Mouse (Mus musculus): Measurements from ENCODE around the gene Gpank1.
A peak's percentile ranks its signal among the peaks of the same experiment; 100 is the strongest.

The Gpank1 gene

DNA sequence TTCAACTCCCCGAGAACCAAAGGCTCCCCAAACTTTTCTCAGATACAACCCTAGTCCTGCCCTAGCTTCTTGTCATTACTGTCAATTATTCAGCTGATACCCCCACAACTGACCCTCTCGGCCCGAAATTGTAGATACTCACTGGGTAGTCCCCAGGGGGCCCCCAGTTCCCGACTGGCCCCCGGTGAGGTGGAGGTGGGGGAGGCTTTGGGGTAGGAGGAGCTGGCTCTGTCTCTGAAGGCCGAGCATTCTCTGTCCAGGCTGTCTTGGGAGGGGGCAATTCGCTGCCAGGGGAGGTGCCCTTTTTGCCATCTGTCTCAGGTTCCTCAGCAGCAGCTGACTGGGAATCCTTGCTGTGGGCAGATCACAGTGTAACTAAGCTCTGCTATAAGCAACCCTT lies 38.4 kb downstream of the Gpank1 start:
- no peak for DNase-seq (ENCODE audit: low read depth, low spot score)

DNA sequence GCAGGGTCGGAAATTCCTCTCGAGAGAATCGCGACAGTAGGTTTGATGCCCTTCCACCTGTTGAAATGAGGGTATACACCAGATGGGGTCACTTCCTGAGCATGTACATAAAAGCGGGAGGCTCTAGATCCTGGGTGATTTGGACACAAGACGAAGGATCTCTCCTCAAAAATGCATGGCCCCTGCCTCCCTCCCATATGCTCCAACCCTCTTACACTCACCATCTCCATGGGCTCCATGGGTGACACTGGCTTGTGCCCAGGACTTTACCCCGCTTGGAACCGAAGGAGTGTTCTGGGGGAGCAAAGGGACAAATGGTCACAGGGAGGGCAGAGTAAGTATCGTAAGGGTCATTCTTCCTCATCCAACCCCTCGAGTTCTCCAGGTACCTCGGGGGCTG lies 40.2 kb downstream of the Gpank1 start:
- DNase-seq (ENCODE audit: low read depth, low spot score), result no peak

DNA sequence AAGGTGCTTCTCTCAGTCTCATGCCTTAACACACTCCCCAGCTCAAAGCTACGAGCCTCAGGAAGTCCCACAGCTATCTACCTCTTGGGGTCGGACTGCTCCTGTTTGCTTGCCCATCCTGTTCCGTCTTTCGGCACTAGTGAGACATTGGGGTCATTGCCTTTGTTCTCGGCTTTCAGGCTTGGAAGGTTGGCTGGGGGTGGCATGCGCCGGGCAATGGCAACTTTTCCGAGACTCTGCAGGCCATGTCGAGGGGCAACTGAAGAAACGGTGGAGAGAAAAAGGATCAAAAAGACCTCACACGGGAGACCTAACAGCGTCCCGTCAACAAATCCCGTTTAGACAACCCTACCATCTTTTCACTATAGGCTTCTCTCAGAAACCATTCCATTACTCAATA lies 40.9 kb downstream of the Gpank1 start:
- no peak for DNase-seq (ENCODE audit: low read depth, low spot score)

DNA sequence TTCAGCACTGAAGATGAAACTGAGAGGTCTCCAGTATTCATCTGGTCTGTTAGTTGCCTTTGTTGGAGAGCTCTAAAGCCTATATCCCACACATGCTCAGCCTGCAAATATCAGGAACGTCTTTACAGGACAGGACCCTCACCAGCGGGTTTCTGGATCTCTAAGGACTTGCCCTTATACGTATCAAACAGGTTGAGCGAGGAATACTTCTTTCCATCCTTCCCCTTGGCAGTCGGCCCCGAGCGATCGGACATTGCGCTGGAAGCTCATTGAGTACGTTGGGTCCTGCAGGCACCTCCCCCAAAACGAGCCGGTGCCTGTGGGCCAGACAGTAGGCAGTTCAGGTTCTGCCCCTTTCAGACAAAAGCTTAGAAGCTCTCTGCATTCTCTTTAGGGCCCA lies 41.5 kb downstream of the Gpank1 start:
- no peak for DNase-seq (ENCODE audit: low read depth, low spot score)

DNA sequence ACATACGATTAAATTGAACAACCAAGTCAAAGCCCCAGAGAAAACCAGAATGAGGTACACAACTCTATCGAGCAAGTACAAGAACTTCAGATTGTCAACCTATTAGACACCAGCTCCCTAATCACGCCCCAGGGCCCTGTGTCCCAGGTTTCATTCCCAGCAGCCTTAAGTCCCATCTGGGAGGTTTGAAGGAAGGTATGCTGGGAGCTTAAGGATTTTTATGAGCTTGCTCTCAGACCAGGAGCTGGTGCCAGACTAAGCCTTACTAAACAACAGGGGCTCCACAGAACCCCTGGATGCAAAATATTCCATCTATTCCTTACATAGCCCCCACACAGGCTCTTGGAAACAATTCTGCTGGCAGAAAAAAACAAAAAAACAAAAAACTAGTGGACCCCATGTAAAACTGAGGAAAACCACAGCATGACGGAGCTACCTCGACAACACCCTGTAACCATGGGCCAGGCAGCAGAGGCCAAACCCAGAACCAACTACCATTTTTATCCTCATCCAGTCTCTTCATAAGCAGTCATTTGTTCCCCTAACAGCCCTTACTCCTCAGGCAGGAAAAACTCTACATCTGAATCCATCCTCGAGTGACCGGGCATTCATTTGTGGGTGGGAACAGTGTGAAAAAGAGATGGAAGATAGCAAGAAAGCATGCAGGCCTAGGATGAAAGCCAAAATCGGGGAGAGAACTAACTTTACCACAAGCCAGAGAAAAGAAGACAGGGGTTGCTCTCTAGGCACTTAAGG lies 42.2 kb downstream of the Gpank1 start:
- DNase-seq (ENCODE audit: low read depth, low spot score), result no peak

DNA sequence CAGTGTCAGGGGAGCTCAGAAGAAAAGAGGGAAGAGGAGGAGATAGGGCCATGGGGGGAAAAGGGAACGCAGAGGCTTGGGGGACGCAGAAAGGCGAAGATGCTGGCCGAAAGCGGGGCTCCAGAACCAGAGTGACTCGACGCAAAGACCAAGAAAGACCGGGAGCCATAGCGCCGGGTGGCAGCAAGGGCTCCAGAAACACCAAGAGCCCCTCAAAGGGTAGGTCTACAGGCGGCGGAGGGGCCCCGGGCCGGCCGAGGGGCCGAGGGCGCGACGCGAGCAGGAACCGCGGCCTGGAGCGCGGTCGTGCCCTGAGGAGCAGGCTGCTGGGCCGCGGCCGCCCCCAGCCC lies 42.9 kb downstream of the Gpank1 start:
- DNase-seq (ENCODE audit: low read depth, low spot score), result no peak

DNA sequence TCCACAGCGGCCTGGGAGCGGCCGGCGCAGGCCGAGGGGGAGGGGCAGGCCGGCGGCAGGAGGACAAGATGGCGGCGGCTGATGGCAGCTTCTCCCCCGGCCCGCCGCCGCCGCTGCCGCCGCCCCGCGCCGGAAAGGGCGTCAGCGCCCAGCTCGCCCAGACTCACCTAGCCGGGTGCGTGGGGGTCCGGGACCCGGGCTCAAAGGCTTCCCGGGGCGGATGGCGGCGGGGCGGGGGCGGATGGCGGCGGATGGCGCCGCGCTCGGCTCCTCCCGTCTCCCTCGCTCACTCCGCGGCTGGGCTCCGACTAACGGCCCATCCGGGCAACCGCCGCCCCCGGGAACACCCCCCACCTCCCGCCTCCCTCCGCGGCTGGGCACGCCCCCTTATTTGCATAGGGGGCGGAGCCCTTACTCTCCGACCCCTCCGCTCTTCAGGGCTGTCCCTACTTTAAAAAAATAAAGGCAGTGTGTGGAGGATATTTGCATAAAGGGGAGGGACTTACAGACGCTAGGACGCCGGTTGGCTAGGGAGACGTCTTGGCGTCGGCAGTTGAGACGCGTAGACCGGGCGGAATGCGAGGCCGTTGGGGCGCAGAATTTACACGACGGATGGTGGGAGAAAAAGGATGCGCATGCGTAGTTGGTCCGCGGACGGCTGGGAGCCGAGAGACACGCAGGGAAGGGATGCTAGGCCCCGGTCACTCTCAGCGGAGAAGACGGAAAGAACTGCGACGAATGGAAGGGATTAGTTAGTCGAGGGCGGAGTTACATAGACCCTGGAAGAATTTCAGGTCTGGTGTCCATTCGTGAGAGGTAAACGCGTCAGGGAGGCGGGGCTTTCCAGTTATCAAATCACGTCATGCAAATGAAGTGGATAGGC lies 43.6 kb downstream of the Gpank1 start, which contains the start of gene Prrc2a:
TSS of gene Prrc2a (minus strand) at position 330 of the 883 bp plus-strand sequence.
- peak; percentile 100 for DNase-seq (ENCODE audit: low read depth, low spot score)

DNA sequence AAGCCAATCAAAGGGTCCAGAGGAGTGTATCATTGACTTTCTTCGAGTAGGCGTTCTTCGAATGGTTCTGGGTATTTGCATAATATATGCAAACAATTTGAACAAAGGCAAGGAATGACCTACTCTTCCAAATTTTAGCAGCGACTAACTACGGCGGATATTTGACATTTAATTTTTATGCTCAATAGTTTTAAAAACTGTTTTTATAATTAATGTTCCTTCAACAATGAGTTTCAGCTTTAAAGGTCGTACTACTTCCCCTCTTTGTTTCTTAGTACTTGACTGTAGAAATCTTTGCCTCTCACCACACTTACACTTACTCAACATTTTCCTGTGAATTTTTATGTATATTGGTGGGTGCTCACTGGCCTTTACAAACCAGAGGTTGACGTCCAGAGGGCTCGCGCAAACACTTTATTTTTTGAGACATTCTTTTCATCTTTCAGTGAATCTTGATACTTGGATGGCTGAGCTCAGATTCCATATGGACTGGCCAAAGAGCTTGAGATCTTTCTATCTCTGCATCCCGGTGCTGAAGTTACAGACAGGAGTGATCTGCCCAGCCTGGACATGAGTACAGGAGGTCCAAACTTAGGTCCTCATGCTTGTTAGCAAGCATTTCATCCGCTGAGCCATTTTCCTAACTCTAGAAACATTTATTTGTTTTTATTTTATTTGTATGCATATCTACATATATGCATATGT lies 44.3 kb downstream of the Gpank1 start:
- no peak for DNase-seq (ENCODE audit: low read depth, low spot score)

DNA sequence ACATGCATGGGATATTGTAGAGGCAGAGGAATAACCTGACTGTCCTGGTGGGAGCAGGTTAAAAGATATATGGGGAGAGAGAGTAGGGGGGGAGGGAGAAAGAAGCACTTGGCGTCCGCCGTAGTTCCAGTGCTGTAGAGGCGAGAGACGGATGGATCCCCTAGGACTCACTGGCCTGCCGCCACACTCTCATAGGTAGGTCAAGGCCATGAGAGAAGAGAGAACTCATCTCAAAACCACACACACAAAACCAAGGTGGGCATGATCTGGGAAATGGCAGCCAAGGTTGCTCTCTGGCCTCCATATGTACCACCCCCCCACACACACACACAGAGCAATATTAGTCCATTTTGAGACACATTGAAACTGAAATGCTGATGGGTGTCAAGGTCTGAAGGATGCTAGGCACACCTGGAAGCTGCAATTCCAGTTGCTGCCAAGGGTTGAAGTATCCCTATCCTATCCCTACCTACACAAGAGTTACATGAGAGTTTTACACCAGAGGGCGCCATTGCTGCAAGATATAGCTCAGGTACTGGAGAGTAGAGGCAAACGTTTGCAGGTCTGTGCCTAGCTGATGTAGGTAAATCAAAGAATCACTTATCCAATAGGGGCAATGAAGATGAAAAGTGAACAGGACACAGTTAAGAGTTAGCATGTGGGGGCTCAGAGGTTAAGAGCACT lies 45.2 kb downstream of the Gpank1 start:
- DNase-seq (ENCODE audit: low read depth, low spot score), result peak; percentile 67

DNA sequence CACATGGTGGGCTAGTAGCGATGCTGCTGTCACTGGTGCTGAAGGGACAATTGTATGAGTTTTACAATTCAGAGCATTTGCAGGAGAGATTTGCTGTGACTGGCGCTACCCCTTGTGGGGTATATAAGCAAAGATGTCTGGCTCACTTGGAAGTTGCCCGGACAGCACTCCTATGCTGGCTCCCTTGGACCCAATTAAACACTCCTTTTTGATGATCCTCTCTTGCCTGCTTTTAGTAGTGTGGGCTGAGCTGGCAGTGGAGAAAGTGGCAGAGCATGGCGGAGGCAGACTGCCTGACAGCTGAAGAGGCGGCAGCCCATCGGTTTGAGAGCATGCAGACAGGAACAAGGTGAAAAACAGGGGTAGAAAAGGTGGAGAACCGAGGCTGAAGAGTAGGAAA lies 46.5 kb downstream of the Gpank1 start:
- DNase-seq (ENCODE audit: low read depth, low spot score), result no peak

DNA sequence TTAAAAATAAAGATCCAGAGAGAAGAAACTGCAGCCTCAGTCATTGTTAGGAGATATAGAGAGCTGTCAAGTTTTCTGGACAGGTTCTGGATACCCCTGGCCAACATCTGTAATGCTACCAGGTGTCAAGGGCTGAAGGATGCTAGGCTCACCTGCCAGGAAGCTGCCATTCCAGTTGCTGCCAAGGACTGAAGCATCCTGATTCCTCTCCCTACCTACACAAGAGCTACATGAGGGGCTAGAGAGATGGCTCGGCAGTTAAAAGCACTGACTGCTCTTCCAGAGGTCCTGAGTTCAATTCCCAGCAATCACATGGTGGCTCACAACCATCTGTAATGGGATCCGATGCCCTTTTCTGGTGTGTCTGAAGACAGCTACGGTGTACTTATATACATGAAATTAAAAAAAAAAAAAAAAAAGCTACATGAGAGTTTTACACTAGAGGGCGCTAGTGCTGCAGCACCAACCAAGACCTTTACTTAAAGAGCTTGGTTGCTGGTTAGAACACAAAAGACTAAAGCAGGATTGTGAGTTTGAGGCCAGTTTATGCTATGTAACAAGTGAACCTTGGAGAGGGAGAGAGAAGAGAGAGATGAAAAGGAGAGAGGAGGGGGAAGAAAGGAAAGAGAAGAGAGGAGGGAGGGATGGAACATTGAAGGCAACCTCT lies 47.4 kb downstream of the Gpank1 start:
- DNase-seq (ENCODE audit: low read depth, low spot score), result peak; percentile 68

DNA sequence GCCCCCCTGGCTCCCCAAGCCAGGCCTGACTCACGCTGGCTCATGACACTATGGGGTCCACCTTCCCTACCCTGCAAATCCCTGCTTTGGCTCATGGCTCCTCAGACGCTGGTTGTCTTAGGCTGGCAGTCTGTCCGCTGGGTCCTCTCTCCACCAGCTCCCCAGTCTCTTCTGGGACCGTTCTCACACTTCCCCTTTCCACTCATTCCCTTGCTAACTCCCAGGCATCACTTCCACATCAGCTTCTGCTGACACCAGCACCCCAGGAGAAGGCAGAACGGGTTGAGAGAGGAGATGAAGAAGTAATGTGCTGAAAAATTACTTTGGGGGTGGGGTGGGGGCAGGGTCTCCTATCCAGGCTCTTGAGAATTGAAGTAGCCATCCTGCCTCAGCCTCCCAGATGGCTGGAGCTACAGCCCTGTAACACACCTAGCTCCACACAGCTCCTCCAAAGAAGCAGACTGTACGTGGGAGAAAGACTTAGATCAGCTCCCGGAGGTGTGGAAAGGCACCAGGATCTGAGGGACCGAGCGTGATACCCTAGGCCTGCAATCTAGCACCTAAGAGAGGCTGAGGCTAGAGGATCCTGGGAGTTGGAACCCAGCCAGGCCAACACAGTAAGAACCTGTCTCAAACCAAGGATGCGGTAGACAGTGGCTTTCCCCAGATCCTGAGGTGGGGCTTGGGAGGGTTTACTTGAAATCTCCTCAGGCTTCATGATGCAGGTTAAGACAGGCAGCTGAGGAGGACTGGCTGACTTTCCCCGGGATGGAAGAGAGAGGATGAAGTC lies 51.4 kb downstream of the Gpank1 start:
- peak; percentile 69 for DNase-seq (ENCODE audit: low read depth, low spot score)

DNA sequence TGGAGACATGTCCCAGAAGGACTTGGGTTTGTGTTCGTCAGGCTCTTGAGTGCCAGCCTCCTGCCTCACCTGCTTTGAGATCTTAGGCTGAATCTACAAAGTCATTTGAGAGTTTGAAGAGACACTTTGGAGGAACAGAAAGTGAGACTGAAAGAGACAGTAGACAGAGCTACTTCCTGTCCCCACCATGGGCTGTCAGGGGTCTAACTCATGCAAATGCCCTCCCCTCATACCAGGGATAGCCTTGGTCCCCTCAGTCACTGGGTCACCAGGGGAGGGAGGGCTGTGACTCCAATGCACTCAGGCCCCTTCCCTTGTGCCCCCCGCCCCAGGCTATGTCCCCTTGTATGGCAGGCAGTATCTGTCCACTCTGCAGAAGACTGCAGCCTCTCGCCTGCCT lies 52.1 kb downstream of the Gpank1 start:
- DNase-seq (ENCODE audit: low read depth, low spot score), result no peak
